Mouse (Mus musculus): ENCODE measurements around the gene Pttg1ip.

- TF ChIP-seq CTCF (IDR thresholded peaks at IDR 0.05; ENCODE audit: low read depth, low read length): no peak
- no peak for TF ChIP-seq GATA1 (IDR thresholded peaks at IDR 0.05; ENCODE audit: borderline replicate concordance, low read length)
- no peak for TF ChIP-seq TAL1 (conservative IDR thresholded peaks at IDR 0.05; ENCODE audit: low read depth, low read length)
- no peak for TF ChIP-seq POLR2AphosphoS5 (IDR thresholded peaks at IDR 0.05; ENCODE audit: insufficient replicate concordance, low read depth, low read length)
- no peak for TF ChIP-seq GATA2 (IDR thresholded peaks at IDR 0.05; ENCODE audit: borderline replicate concordance, low read depth, low read length)
Measured at GRCm38 (mm10) chr10:77548576-77548975, 32.9 kb upstream of the Pttg1ip start.
